Mouse (Mus musculus) midbrain, postnatal 0 days (tissue): ENCODE data around the gene Camk2n1. TPM values are rescaled to one million over a fixed set of nuclear protein-coding genes. Genes with fewer than 3 reads are reported as not detected.
"Not testable (repeated sequence)": the region's sequence is repeated elsewhere in the genome, so short reads cannot be mapped to it uniquely, and the experiment has no call there.

Experiments used
- ATAC-seq: fragments of 200-750 bp; cut with Nextera tagmentation; 2 replicates; pipeline ENCODE4 v1.8.0; 2017; ENCODE audit warnings: moderate number of reproducible peaks, mild to moderate bottlenecking, moderate TSS enrichment, moderate library complexity; ENCODE audit not compliant: low FRiP score
- DNase-seq: peaks from one replicate; pipeline ENCODE4 v3.0.0-alpha.2; 2015; ENCODE audit warnings: low spot score
- H3K27ac ChIP-seq: fragments of 300-500 bp; sonication (generic); 2 replicates; pipeline ENCODE4 v1.5.1; 2014; ENCODE audit warnings: low read depth, mild to moderate bottlenecking, low read length, mixed read lengths
- H3K27me3 ChIP-seq: fragments of 300-500 bp; sonication (generic); 2 replicates; pipeline ENCODE4 v1.6.1; 2014; ENCODE audit warnings: low read length, control low read depth, mixed read lengths; ENCODE audit not compliant: insufficient read depth
- H3K36me3 ChIP-seq: fragments of 300-500 bp; sonication (generic); 2 replicates; pipeline ENCODE4 v1.6.1; 2014; ENCODE audit warnings: low read length, control low read depth, mixed read lengths; ENCODE audit not compliant: insufficient read depth
- H3K4me1 ChIP-seq: fragments of 300-500 bp; sonication (generic); 2 replicates; pipeline ENCODE4 v1.6.1; 2014; ENCODE audit warnings: mild to moderate bottlenecking, control low read depth, antibody characterized with exemption, low read length, mixed read lengths; ENCODE audit not compliant: insufficient read depth
- H3K4me2 ChIP-seq: fragments of 300-500 bp; sonication (generic); 2 replicates; pipeline ENCODE4 v1.6.1; 2014; ENCODE audit warnings: low read depth, mild to moderate bottlenecking, low read length, mixed read lengths; ENCODE audit not compliant: poor library complexity, severe bottlenecking
- H3K4me3 ChIP-seq: fragments of 300-500 bp; sonication (generic); 2 replicates; pipeline ENCODE4 v1.5.1; 2014; ENCODE audit warnings: low read depth, mild to moderate bottlenecking, low read length, moderate library complexity
- H3K9ac ChIP-seq: fragments of 300-500 bp; sonication (generic); replicated peaks from 2 replicates; pipeline ENCODE4 v1.6.1; 2014; ENCODE audit warnings: mild to moderate bottlenecking, low read length, moderate library complexity, mixed read lengths; ENCODE audit not compliant: poor library complexity, severe bottlenecking
- H3K9me3 ChIP-seq: fragments of 300-500 bp; sonication (generic); 2 replicates; pipeline ENCODE4 v1.6.1; 2016; ENCODE audit warnings: low read length, control low read depth
- CTCF ChIP-seq: IDR thresholded peaks from 2 replicates; pipeline ENCODE4 v1.5.1; 2016; ENCODE audit warnings: antibody characterized with exemption, mild to moderate bottlenecking
- WGBS: fragments of 180-500 bp; shearing (Covaris S2); extraction: QIAGEN DNeasy Blood & Tissue Kit; methylation state at CpG from one replicate; pipeline ENCODE4 v1.1.7; 2014; 5-methylcytosine and 5-hydroxymethylcytosine counted together
- polyA plus RNA-seq: library from polyadenylated mRNA; unstranded; fragments of >200 nt; fragmentation: Nextera tagmentation; extraction: Ambion mirVana; gene quantifications from 2 replicates; pipeline ENCODE4 v1.2.1, GENCODE M21; 2015
- total RNA-seq: library from RNA; depleted of rRNA; stranded (reverse); fragments of >200 nt; gene quantifications from 2 replicates; pipeline ENCODE4 v1.2.3, GENCODE M21; 2014

Camk2n1 gene
- total and polyA plus RNA-seq, 2 experiments from 2014 or later: 29.2 to 50.9 TPM

DNA sequence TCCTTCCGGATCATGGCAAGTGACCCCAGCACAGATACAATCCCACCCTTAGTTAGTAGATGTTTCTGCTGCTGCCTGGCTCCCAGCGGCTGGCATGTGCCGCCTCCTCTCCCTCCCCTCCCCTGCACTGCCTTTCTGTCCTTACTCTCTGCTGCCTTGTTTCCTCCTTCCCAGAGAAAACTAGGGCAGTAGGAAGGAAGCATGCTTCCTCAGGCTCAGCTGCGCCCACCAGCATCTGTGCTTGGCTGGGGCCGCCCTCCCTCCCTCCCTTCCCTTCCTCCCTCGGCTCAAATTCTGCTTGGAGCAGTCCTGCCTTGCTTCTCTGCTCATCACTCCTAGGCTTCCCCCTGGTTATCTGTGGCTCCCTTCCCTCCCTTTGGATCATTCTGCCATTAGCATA lies 39.4 kb upstream of the Camk2n1 start:
- H3K4me1 ChIP-seq: peaks cover 12% of the 10 kb centered on the region; the same call in 1 of the 2 replicates
- no peak overlapping the region for H3K4me2 ChIP-seq
- H3K4me3 ChIP-seq: no peak overlapping the region
- ATAC-seq: 0 out of 2 replicates have a peak, but pooled peaks have one; percentile 28
- H3K9ac ChIP-seq: 0 out of 2 replicates have a peak overlapping the region, but pooled peaks have one; percentile 19
- peak; percentile 67 for DNase-seq
- no peaks in the 10 kb centered on the region for H3K36me3 ChIP-seq
- H3K27ac ChIP-seq: peak overlapping the region; percentile 76
- no peak for TF ChIP-seq CTCF
- no peaks in the 10 kb centered on the region for H3K9me3 ChIP-seq
- H3K27me3 ChIP-seq: no peaks in the 10 kb centered on the region
- 18% methylated on average over 6 of the region's 6 CpGs for WGBS

DNA sequence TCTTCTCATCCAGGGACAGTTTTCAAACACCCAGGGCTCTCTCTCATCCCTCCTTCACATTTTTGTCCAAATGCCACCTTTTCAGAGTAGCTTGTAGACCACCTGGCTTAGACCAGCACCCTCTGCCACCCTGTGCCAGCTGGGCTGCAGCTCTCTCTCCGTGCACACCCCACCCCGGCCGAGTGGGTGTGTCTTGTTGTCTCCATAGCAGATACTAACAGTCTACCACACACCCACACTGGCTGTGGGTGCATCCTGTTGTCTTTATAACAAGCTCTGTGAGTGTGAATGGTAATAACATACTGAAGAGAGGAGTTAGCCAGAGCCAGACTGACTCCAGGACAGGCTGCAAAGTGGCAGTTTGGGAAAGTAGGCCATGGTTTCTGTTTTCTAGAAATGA lies 38.1 kb upstream of the Camk2n1 start:
- TF ChIP-seq CTCF: no peak
- Histone ChIP-seq H3K4me1 (peaks cover 12% of the 10 kb centered on the region; the same call in 1 of the 2 replicates), H3K9ac (no peak overlapping the region), H3K27ac (no peak overlapping the region), H3K4me2 (no peak overlapping the region), H3K27me3 (no peaks in the 10 kb centered on the region), H3K9me3 (no peaks in the 10 kb centered on the region), H3K4me3 (no peak overlapping the region), H3K36me3 (no peaks in the 10 kb centered on the region)
- DNase-seq (no peak), ATAC-seq (no peak)
- WGBS: 88% methylated on average over 3 of the region's 3 CpGs

DNA sequence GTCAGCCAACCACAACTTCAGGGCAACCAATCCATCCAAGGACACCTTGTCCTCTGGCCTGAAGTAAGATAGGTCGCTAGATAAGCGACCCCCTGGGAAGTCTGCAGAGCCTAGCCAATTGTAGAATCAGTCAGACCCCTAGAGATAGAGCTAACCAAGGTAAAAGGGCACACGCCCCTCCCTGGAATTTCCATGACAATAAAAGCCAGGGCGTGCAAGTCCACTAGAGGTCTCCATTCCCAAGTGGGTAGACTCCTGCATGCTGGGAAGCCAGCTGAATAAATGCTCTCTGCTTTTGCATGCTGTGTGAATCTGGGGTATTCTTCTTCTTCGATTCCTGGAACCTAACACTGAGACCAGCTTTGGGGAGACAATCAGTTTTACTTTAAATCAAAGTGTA lies 37.7 kb upstream of the Camk2n1 start:
- WGBS: 56% methylated on average over 5 of the region's 5 CpGs

DNA sequence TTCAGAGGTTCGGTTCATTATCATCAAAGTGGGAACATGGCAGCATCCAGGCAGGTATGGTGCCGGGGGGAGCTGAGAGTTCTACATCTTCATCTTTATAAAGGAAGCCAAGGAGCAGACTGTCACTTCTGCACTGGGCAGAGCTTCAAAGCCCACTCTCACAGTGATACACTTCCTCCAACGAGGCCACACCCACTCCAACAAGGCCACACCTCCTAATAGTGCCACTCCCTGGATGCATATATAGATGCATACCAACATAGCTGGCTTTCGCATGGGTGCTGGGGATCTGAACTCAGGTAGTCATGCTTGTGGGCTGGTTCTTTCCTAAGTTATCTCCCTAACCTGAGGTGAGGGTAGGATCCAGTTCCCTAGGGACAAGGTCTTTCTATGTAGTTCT lies 36.2 kb upstream of the Camk2n1 start:
- no peaks in the 10 kb centered on the region for H3K9me3 ChIP-seq
- H3K4me2 ChIP-seq: no peak overlapping the region
- H3K27me3 ChIP-seq: no peaks in the 10 kb centered on the region
- no peak overlapping the region for H3K4me3 ChIP-seq
- H3K36me3 ChIP-seq: no peaks in the 10 kb centered on the region
- H3K9ac ChIP-seq: no peak overlapping the region
- DNase-seq: no peak
- peaks cover 12% of the 10 kb centered on the region; the same call in 1 of the 2 replicates for H3K4me1 ChIP-seq
- TF ChIP-seq CTCF: no peak
- peak overlapping the region; percentile 77 for H3K27ac ChIP-seq
- 85% methylated on average over 4 of the region's 4 CpGs for WGBS
- ATAC-seq: no peak

More for the DNA sequence above, 37.7 kb upstream of the Camk2n1 start:
- no peaks in the 10 kb centered on the region for H3K36me3 ChIP-seq
- no peak overlapping the region for H3K4me2 ChIP-seq
- DNase-seq (no peak), ATAC-seq (no peak)
- no peak overlapping the region for H3K27ac ChIP-seq
- no peak overlapping the region for H3K9ac ChIP-seq
- H3K9me3 ChIP-seq: no peaks in the 10 kb centered on the region
- H3K4me3 ChIP-seq: no peak overlapping the region
- peak; percentile 5; the same call in 1 of the 2 replicates for TF ChIP-seq CTCF
- H3K4me1 ChIP-seq: peaks cover 12% of the 10 kb centered on the region; the same call in 1 of the 2 replicates
- H3K27me3 ChIP-seq: no peaks in the 10 kb centered on the region

DNA sequence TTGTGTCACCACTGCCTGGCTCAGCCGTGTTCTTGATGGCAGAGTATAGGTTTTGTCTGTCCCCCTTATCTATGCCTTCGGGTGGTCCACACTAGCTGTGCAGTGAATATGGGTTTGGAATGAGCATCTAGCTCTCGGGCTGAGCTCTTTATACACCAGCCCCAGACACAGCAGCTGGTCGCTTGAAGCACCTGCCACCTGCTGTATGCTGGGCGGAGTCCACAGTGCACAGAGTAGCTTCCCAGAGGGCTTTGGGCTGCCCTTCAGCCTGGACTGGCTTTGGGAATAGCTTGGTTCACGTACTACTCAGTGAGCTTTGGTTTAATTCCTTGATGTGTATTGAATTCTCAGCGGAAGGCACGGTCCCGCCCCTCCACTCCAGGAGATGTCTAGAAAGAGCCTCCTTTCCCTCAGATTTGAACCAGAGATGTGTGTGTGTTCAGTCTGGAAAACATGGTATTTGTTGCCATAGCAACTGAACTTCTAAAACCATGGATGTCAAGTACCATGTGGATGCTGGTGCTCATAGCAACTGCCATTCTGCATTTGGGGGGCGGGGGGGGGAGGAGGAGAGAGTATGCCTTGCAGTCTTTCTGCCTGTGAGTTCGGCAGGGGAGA lies 35.7 kb upstream of the Camk2n1 start:
- ATAC-seq: peak; percentile 77
- H3K27ac ChIP-seq: peak overlapping the region; percentile 77
- H3K36me3 ChIP-seq: no peaks in the 10 kb centered on the region
- H3K9me3 ChIP-seq: no peaks in the 10 kb centered on the region
- peak; percentile 67 for DNase-seq
- H3K4me1 ChIP-seq: peaks cover 12% of the 10 kb centered on the region; the same call in 1 of the 2 replicates
- 33% methylated on average over 10 of the region's 11 CpGs for WGBS
- no peak overlapping the region for H3K4me3 ChIP-seq
- TF ChIP-seq CTCF: no peak
- H3K27me3 ChIP-seq: no peaks in the 10 kb centered on the region
- no peak overlapping the region for H3K9ac ChIP-seq
- H3K4me2 ChIP-seq: no peak overlapping the region

DNA sequence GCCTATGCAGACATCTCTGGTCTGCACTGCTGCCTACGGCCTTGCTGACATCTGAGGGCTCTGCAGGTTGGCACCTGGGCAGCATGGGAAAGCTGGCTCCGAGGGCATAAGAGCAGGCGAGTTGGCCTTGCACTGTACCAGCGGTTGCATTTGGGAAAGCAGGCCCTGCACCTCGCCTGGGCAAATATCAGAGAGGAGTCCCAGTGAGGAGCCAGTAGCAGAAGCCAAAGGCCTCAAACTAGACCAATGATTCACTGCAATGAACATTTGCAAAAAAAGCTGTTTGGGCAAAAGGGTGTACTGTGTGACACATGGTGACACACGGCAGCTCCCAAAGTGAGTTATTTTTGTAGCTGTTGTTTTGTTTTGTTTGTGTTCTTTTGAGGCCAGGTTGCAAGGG lies 29.1 kb upstream of the Camk2n1 start:
- Histone ChIP-seq H3K36me3 (no peaks in the 10 kb centered on the region), H3K4me3 (no peak overlapping the region), H3K4me2 (no peak overlapping the region), H3K4me1 (no peaks in the 10 kb centered on the region), H3K27ac (no peak overlapping the region), H3K9me3 (no peaks in the 10 kb centered on the region), H3K27me3 (no peaks in the 10 kb centered on the region), H3K9ac (no peak overlapping the region)
- DNase-seq (no peak), ATAC-seq (no peak)
- TF ChIP-seq CTCF: no peak
- WGBS: 85% methylated on average over 6 of the region's 6 CpGs

DNA sequence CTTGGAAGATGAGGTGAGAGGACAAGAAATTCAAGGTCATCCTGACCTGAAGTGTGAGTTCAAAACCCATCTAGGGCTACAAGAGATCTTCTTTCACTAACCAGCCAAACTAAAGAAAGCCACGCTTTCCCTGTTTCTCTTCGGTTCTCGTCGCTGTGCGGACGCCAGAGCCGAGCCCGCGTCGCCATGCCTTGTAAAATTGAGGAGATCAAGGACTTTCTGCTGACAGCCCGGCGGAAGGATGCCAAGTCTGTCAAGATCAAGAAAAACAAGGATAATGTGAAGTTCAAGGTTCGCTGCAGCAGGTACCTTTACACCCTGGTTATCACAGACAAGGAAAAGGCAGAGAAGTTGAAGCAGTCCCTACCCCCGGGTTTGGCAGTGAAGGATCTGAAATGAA lies 28.5 kb upstream of the Camk2n1 start:
- not testable (repeated sequence) for H3K27ac ChIP-seq, H3K36me3 ChIP-seq, H3K4me3 ChIP-seq, H3K4me1 ChIP-seq, H3K27me3 ChIP-seq, H3K9ac ChIP-seq, DNase-seq, H3K4me2 ChIP-seq, H3K9me3 ChIP-seq, ATAC-seq
- WGBS: 94% methylated on average over 14 of the region's 14 CpGs
